Mouse (Mus musculus): ENCODE measurements around the gene Btbd35f18. TPM values are rescaled to one million over a fixed set of nuclear protein-coding genes. Genes with fewer than 3 reads are reported as not detected.
"Not testable (repeated sequence)": the region's sequence is repeated elsewhere in the genome, so short reads cannot be mapped to it uniquely, and the experiment has no call there.

Gene Btbd35f18
- total RNA-seq (2021), result not detected
- long read RNA-seq, experiment 1, result 0 reads
- long read RNA-seq, experiment 2, result 0 reads

GRCm38 (mm10) chrX:3699933-3700332, at the start of gene Btbd35f18:
Btbd35f18 (plus strand) TSS chrX:3700233.
- DNase-seq, result not testable (repeated sequence)

Other genes starting within 250 kb of the Btbd35f18 start
- not detected for gene Btbd35f10, start 52.7 kb downstream of the Btbd35f18 start, total RNA-seq (2021)